Mouse (Mus musculus) liver, embryonic 15.5 days (tissue): ENCODE measurements around the gene Armh3. TPM values are rescaled to one million over a fixed set of nuclear protein-coding genes. Genes with fewer than 3 reads are reported as not detected.
"Not testable (repeated sequence)": the region's sequence is repeated elsewhere in the genome, so short reads cannot be mapped to it uniquely, and the experiment has no call there.

Experiments
- ATAC-seq: fragments of 200-750 bp; cut with Nextera tagmentation; 2 replicates; pipeline ENCODE4 v1.8.0; 2017; ENCODE audit warnings: moderate number of reproducible peaks, mild to moderate bottlenecking, moderate library complexity; ENCODE audit not compliant: insufficient read depth
- H3K27ac ChIP-seq: fragments of 300-500 bp; sonication (generic); replicated peaks from 2 replicates; pipeline ENCODE4 v1.5.1; 2015; ENCODE audit warnings: mild to moderate bottlenecking, inconsistent platforms
- H3K27me3 ChIP-seq: fragments of 300-500 bp; sonication (generic); 2 replicates; pipeline ENCODE4 v1.6.1; 2015; ENCODE audit warnings: mild to moderate bottlenecking, inconsistent platforms
- H3K36me3 ChIP-seq: fragments of 300-500 bp; sonication (generic); replicated peaks from 2 replicates; pipeline ENCODE4 v1.6.1; 2015; ENCODE audit warnings: moderate library complexity, mild to moderate bottlenecking, inconsistent platforms
- H3K4me1 ChIP-seq: fragments of 300-500 bp; sonication (generic); replicated peaks from 2 replicates; pipeline ENCODE4 v1.6.1; 2015; ENCODE audit warnings: inconsistent platforms
- H3K4me2 ChIP-seq: fragments of 300-500 bp; sonication (generic); 2 replicates; pipeline ENCODE4 v1.6.1; 2015; ENCODE audit warnings: moderate library complexity, mild to moderate bottlenecking, inconsistent platforms
- H3K4me3 ChIP-seq: fragments of 300-500 bp; sonication (generic); replicated peaks from 2 replicates; pipeline ENCODE4 v1.5.1; 2015; ENCODE audit warnings: mild to moderate bottlenecking, inconsistent platforms
- H3K9ac ChIP-seq: fragments of 300-500 bp; sonication (generic); 2 replicates; pipeline ENCODE4 v1.6.1; 2015; ENCODE audit warnings: moderate library complexity, mild to moderate bottlenecking, inconsistent platforms
- H3K9me3 ChIP-seq: fragments of 300-500 bp; sonication (generic); replicated peaks from 2 replicates; pipeline ENCODE4 v1.6.1; 2016; ENCODE audit warnings: inconsistent platforms
- WGBS: fragments of 180-500 bp; shearing (Covaris S2); methylation state at CpG from one replicate; pipeline ENCODE4 v1.1.7; 2015; ENCODE audit warnings: mixed read lengths; ENCODE audit not compliant: insufficient replicate concordance; 5-methylcytosine and 5-hydroxymethylcytosine counted together
- polyA plus RNA-seq: library from polyadenylated mRNA; unstranded; fragments of >200 nt; fragmentation: Nextera tagmentation; extraction: Ambion mirVana; gene quantifications from 2 replicates; pipeline ENCODE4 v1.2.1, GENCODE M21; 2015

Armh3 gene
- polyA plus RNA-seq, 1 experiment from 2014 or later, result 4.1 TPM

- Histone ChIP-seq H3K27me3 (peaks cover 62% of the 10 kb centered on the region), H3K4me3 (no peak overlapping the region), H3K9ac (no peak overlapping the region), H3K4me1 (peaks cover 26% of the 10 kb centered on the region), H3K9me3 (no peaks in the 10 kb centered on the region), H3K4me2 (no peak overlapping the region), H3K27ac (no peak overlapping the region), H3K36me3 (no peaks in the 10 kb centered on the region)
- no peak for ATAC-seq
- 44% methylated on average over 8 of the region's 8 CpGs for WGBS
Observed at GRCm38 (mm10) chr19:45816727-45817126, 181.6 kb downstream of the Armh3 start.

- Histone ChIP-seq H3K27me3 (peaks cover 68% of the 10 kb centered on the region), H3K9ac (no peak within 1 kb of the TSS), H3K4me3 (peak within 1 kb of the TSS; percentile 27), H3K4me1 (peaks cover 26% of the 10 kb centered on the region), H3K36me3 (no peaks in the 10 kb centered on the region), H3K4me2 (peak within 1 kb of the TSS; percentile 56), H3K9me3 (no peaks in the 10 kb centered on the region), H3K27ac (no peak within 1 kb of the TSS)
- ATAC-seq, result no peak; the same call in 1 of the 2 replicates
- 2% methylated on average over 28 of the region's 29 CpGs for WGBS
Observed at GRCm38 (mm10) chr19:45815831-45816405, 182.4 kb downstream of the Armh3 start, which contains the start of gene Kcnip2. Kcnip2 (minus strand) TSS chr19:45816061.

- H3K4me2 ChIP-seq, result peak overlapping the region; percentile 56
- no peak overlapping the region for H3K4me3 ChIP-seq
- WGBS, result 55% methylated on average over 10 of the region's 10 CpGs
- H3K9ac ChIP-seq, result no peak overlapping the region
- no peak overlapping the region for H3K27ac ChIP-seq
- no peaks in the 10 kb centered on the region for H3K9me3 ChIP-seq
- no peak for ATAC-seq
- no peaks in the 10 kb centered on the region for H3K36me3 ChIP-seq
- H3K27me3 ChIP-seq, result peaks cover 68% of the 10 kb centered on the region
- peaks cover 26% of the 10 kb centered on the region for H3K4me1 ChIP-seq
Observed at GRCm38 (mm10) chr19:45815170-45815569, 183.1 kb downstream of the Armh3 start.

- H3K4me3 ChIP-seq, result no peak overlapping the region
- no peak for ATAC-seq
- H3K27ac ChIP-seq, result no peak overlapping the region
- H3K9me3 ChIP-seq, result no peaks in the 10 kb centered on the region
- no peak overlapping the region for H3K4me2 ChIP-seq
- peaks cover 26% of the 10 kb centered on the region for H3K4me1 ChIP-seq
- no peaks in the 10 kb centered on the region for H3K36me3 ChIP-seq
- H3K27me3 ChIP-seq, result peaks cover 68% of the 10 kb centered on the region
- WGBS, result 13% methylated on average over 12 of the region's 12 CpGs
- H3K9ac ChIP-seq, result no peak overlapping the region
Observed at GRCm38 (mm10) chr19:45813801-45814200, 184.5 kb downstream of the Armh3 start.

GRCm38 (mm10) chr19:45813263-45813662 is 185.0 kb downstream of the Armh3 start:
- H3K27me3 ChIP-seq, result peaks cover 68% of the 10 kb centered on the region
- no peaks in the 10 kb centered on the region for H3K36me3 ChIP-seq
- H3K9me3 ChIP-seq, result no peaks in the 10 kb centered on the region
- H3K27ac ChIP-seq, result no peak overlapping the region
- no peak overlapping the region for H3K9ac ChIP-seq
- no peak for ATAC-seq
- WGBS, result 5% methylated on average over 11 of the region's 11 CpGs
- H3K4me1 ChIP-seq, result peaks cover 26% of the 10 kb centered on the region
- no peak overlapping the region for H3K4me2 ChIP-seq
- H3K4me3 ChIP-seq, result no peak overlapping the region

- Histone ChIP-seq H3K9ac (0 out of 2 replicates have a peak overlapping the region, but pooled peaks have one; percentile 13), H3K4me1 (peaks cover 26% of the 10 kb centered on the region), H3K4me2 (peak overlapping the region; percentile 69), H3K27me3 (peaks cover 66% of the 10 kb centered on the region), H3K4me3 (no peak overlapping the region), H3K9me3 (no peaks in the 10 kb centered on the region), H3K36me3 (no peaks in the 10 kb centered on the region), H3K27ac (no peak overlapping the region)
- 12% methylated on average over 8 of the region's 8 CpGs for WGBS
- no peak for ATAC-seq
Observed at GRCm38 (mm10) chr19:45812673-45813252, 185.5 kb downstream of the Armh3 start.

- no peaks in the 10 kb centered on the region for H3K9me3 ChIP-seq
- peak overlapping the region; percentile 69 for H3K4me2 ChIP-seq
- WGBS, result 1% methylated on average over 16 of the region's 16 CpGs
- peaks cover 60% of the 10 kb centered on the region for H3K27me3 ChIP-seq
- peaks cover 26% of the 10 kb centered on the region for H3K4me1 ChIP-seq
- H3K36me3 ChIP-seq, result no peaks in the 10 kb centered on the region
- peak; percentile 34; the same call in 1 of the 2 replicates for ATAC-seq
- H3K4me3 ChIP-seq, result peak overlapping the region; percentile 41
- H3K9ac ChIP-seq, result peak overlapping the region; percentile 13; the same call in 1 of the 2 replicates
- H3K27ac ChIP-seq, result no peak overlapping the region
Observed at GRCm38 (mm10) chr19:45812115-45812514, 186.2 kb downstream of the Armh3 start.

- Histone ChIP-seq H3K9me3 (no peaks in the 10 kb centered on the region), H3K4me3 (no peak overlapping the region), H3K4me2 (no peak overlapping the region), H3K36me3 (no peaks in the 10 kb centered on the region), H3K27me3 (peaks cover 50% of the 10 kb centered on the region), H3K27ac (no peak overlapping the region), H3K4me1 (peaks cover 23% of the 10 kb centered on the region), H3K9ac (no peak overlapping the region)
- whole genome bisulfite sequencing, result 62% methylated on average over 12 of the region's 12 CpGs
- no peak for ATAC-seq
Observed at GRCm38 (mm10) chr19:45811028-45811674, 187.1 kb downstream of the Armh3 start.

- H3K36me3 ChIP-seq, result no peaks in the 10 kb centered on the region
- H3K4me3 ChIP-seq, result no peak overlapping the region
- H3K27ac ChIP-seq, result no peak overlapping the region
- no peak overlapping the region for H3K4me2 ChIP-seq
- no peaks in the 10 kb centered on the region for H3K9me3 ChIP-seq
- ATAC-seq, result no peak
- H3K27me3 ChIP-seq, result peaks cover 16% of the 10 kb centered on the region
- H3K9ac ChIP-seq, result no peak overlapping the region
- peaks cover 37% of the 10 kb centered on the region for H3K4me1 ChIP-seq
- 68% methylated on average over 4 of the region's 4 CpGs for WGBS
Observed at GRCm38 (mm10) chr19:45807732-45808131, 190.6 kb downstream of the Armh3 start.

GRCm38 (mm10) chr19:45805817-45806216 is 192.5 kb downstream of the Armh3 start:
- peaks cover 40% of the 10 kb centered on the region for H3K4me1 ChIP-seq
- ATAC-seq, H3K9me3 ChIP-seq, H3K27me3 ChIP-seq, H3K27ac ChIP-seq, H3K9ac ChIP-seq, H3K36me3 ChIP-seq, H3K4me3 ChIP-seq, H3K4me2 ChIP-seq: not testable (repeated sequence)
- 72% methylated on average over 6 of the region's 6 CpGs for WGBS

- no peaks in the 10 kb centered on the region for H3K9me3 ChIP-seq
- 23% methylated on average over 12 of the region's 12 CpGs for WGBS
- H3K36me3 ChIP-seq, result no peaks in the 10 kb centered on the region
- H3K27ac ChIP-seq, result no peak overlapping the region
- H3K4me3 ChIP-seq, result no peak overlapping the region
- H3K27me3 ChIP-seq, result no peaks in the 10 kb centered on the region; the same call in 1 of the 2 replicates
- H3K9ac ChIP-seq, result no peak overlapping the region
- ATAC-seq, result peak; percentile 54
- H3K4me1 ChIP-seq, result peaks cover 40% of the 10 kb centered on the region
- peak overlapping the region; percentile 27 for H3K4me2 ChIP-seq
Observed at GRCm38 (mm10) chr19:45804593-45805368, 193.5 kb downstream of the Armh3 start.
